Mouse (Mus musculus) hindbrain, embryonic 11.5 days (tissue): ENCODE results near the gene Ttc39b. TPM values are rescaled to one million over a fixed set of nuclear protein-coding genes. Genes with fewer than 3 reads are reported as not detected.

Experiments used
- ATAC-seq: fragments of 200-750 bp; cut with Nextera tagmentation; 2 replicates; pipeline ENCODE4 v1.8.0; 2017; ENCODE audit warnings: mild to moderate bottlenecking, moderate TSS enrichment, moderate library complexity; ENCODE audit not compliant: low FRiP score
- DNase-seq: peaks from one replicate; pipeline ENCODE4 v3.0.0-alpha.2; 2015; ENCODE audit warnings: low spot score
- H3K27ac ChIP-seq: fragments of 300-500 bp; sonication (generic); 2 replicates; pipeline ENCODE4 v1.5.1; 2014; ENCODE audit warnings: mild to moderate bottlenecking, low read depth, low read length
- H3K27me3 ChIP-seq: fragments of 300-500 bp; sonication (generic); 2 replicates; pipeline ENCODE4 v1.6.1; 2014; ENCODE audit warnings: mild to moderate bottlenecking, low read length, moderate library complexity, mixed read lengths; ENCODE audit not compliant: control insufficient read depth, insufficient read depth
- H3K36me3 ChIP-seq: fragments of 300-500 bp; sonication (generic); 2 replicates; pipeline ENCODE4 v1.6.1; 2014; ENCODE audit warnings: mild to moderate bottlenecking, low read length, moderate library complexity, mixed read lengths; ENCODE audit not compliant: control insufficient read depth, insufficient read depth
- H3K4me1 ChIP-seq: fragments of 300-500 bp; sonication (generic); replicated peaks from 2 replicates; pipeline ENCODE4 v1.6.1; 2014; ENCODE audit warnings: low read length, mixed read lengths; ENCODE audit not compliant: control insufficient read depth, insufficient read depth
- H3K4me2 ChIP-seq: fragments of 300-500 bp; sonication (generic); replicated peaks from 2 replicates; pipeline ENCODE4 v1.6.1; 2014; ENCODE audit warnings: mild to moderate bottlenecking, low read depth, low read length
- H3K4me3 ChIP-seq: fragments of 300-500 bp; sonication (generic); 2 replicates; pipeline ENCODE4 v1.5.1; 2014; ENCODE audit warnings: low read depth, low read length
- H3K9ac ChIP-seq: fragments of 300-500 bp; sonication (generic); 2 replicates; pipeline ENCODE4 v1.6.1; 2014; ENCODE audit warnings: low read depth, low read length
- H3K9me3 ChIP-seq: fragments of 300-500 bp; sonication (generic); 2 replicates; pipeline ENCODE4 v1.6.1; 2016; ENCODE audit warnings: low read length; ENCODE audit not compliant: control insufficient read depth
- WGBS: fragments of 180-500 bp; shearing (Covaris S2); extraction: QIAGEN DNeasy Blood & Tissue Kit; methylation state at CpG from one replicate; pipeline ENCODE4 v1.1.7; 2014; 5-methylcytosine and 5-hydroxymethylcytosine counted together
- polyA plus RNA-seq: library from polyadenylated mRNA; unstranded; fragments of >200 nt; fragmentation: Nextera tagmentation; extraction: Ambion mirVana; gene quantifications from 2 replicates; pipeline ENCODE4 v1.2.1, GENCODE M21; 2014

Gene Ttc39b
- polyA plus RNA-seq, 1 experiment from 2014 or later = 2.9 TPM

- Histone ChIP-seq H3K27ac (no peak overlapping the region), H3K36me3 (no peaks in the 10 kb centered on the region)
Measured at GRCm38 (mm10) chr4:83206803-83207586, 117.1 kb downstream of the Ttc39b start.

GRCm38 (mm10) chr4:83206416-83206802 is 117.6 kb downstream of the Ttc39b start:
- H3K27ac ChIP-seq = no peak overlapping the region
- no peak for DNase-seq
- no peaks in the 10 kb centered on the region for H3K9me3 ChIP-seq
- no peak overlapping the region for H3K9ac ChIP-seq
- ATAC-seq = no peak
- H3K36me3 ChIP-seq = no peaks in the 10 kb centered on the region
- peaks cover 2% of the 10 kb centered on the region; the same call in 1 of the 2 replicates for H3K4me1 ChIP-seq
- H3K4me2 ChIP-seq = no peak overlapping the region
- no peaks in the 10 kb centered on the region for H3K27me3 ChIP-seq
- H3K4me3 ChIP-seq = no peak overlapping the region
- 91% methylated on average over 2 of the region's 2 CpGs for WGBS

More at GRCm38 (mm10) chr4:83206803-83207586, 117.1 kb downstream of the Ttc39b start:
- no peaks in the 10 kb centered on the region for H3K9me3 ChIP-seq
- 60% methylated on average over 10 of the region's 10 CpGs for WGBS
- ATAC-seq (no peak; the same call in 1 of the 2 replicates), DNase-seq (no peak)
- no peak overlapping the region for H3K9ac ChIP-seq
- no peak overlapping the region for H3K4me3 ChIP-seq
- H3K4me2 ChIP-seq = no peak overlapping the region
- H3K4me1 ChIP-seq = peaks cover 2% of the 10 kb centered on the region; the same call in 1 of the 2 replicates
- no peaks in the 10 kb centered on the region for H3K27me3 ChIP-seq

GRCm38 (mm10) chr4:83199391-83199790 is 124.7 kb downstream of the Ttc39b start:
- no peak overlapping the region for H3K9ac ChIP-seq
- H3K27ac ChIP-seq = no peak overlapping the region
- ATAC-seq (no peak), DNase-seq (no peak)
- no peaks in the 10 kb centered on the region for H3K27me3 ChIP-seq
- H3K4me3 ChIP-seq = no peak overlapping the region
- no peak overlapping the region for H3K4me2 ChIP-seq
- no peaks in the 10 kb centered on the region for H3K9me3 ChIP-seq
- H3K4me1 ChIP-seq = no peaks in the 10 kb centered on the region
- 90% methylated on average over 8 of the region's 8 CpGs for WGBS
- no peaks in the 10 kb centered on the region for H3K36me3 ChIP-seq

- Histone ChIP-seq H3K27ac (no peak overlapping the region), H3K36me3 (no peaks in the 10 kb centered on the region), H3K27me3 (no peaks in the 10 kb centered on the region), H3K4me3 (no peak overlapping the region), H3K4me1 (no peaks in the 10 kb centered on the region), H3K4me2 (no peak overlapping the region), H3K9me3 (no peaks in the 10 kb centered on the region), H3K9ac (no peak overlapping the region)
- no peak for DNase-seq
- ATAC-seq = no peak
- WGBS = 87% methylated on average over 3 of the region's 3 CpGs
Measured at GRCm38 (mm10) chr4:83198123-83198522, 125.9 kb downstream of the Ttc39b start.

- Histone ChIP-seq H3K9me3 (no peaks in the 10 kb centered on the region), H3K27me3 (no peaks in the 10 kb centered on the region), H3K9ac (no peak overlapping the region), H3K4me1 (no peaks in the 10 kb centered on the region), H3K4me2 (no peak overlapping the region), H3K27ac (no peak overlapping the region), H3K36me3 (no peaks in the 10 kb centered on the region), H3K4me3 (no peak overlapping the region)
- ATAC-seq (no peak), DNase-seq (no peak)
- WGBS = 87% methylated on average over 2 of the region's 2 CpGs
Measured at GRCm38 (mm10) chr4:83189736-83190135, 134.3 kb downstream of the Ttc39b start.

GRCm38 (mm10) chr4:83187324-83187723 is 136.7 kb downstream of the Ttc39b start:
- H3K4me2 ChIP-seq = no peak overlapping the region
- no peak overlapping the region for H3K27ac ChIP-seq
- H3K4me3 ChIP-seq = no peak overlapping the region
- H3K27me3 ChIP-seq = no peaks in the 10 kb centered on the region
- no peaks in the 10 kb centered on the region for H3K9me3 ChIP-seq
- DNase-seq (no peak), ATAC-seq (no peak)
- H3K9ac ChIP-seq = no peak overlapping the region
- WGBS = 64% methylated on average over 1 of the region's 1 CpGs
- H3K36me3 ChIP-seq = no peaks in the 10 kb centered on the region
- H3K4me1 ChIP-seq = no peaks in the 10 kb centered on the region

GRCm38 (mm10) chr4:83186448-83186847 is 137.6 kb downstream of the Ttc39b start:
- ATAC-seq (no peak), DNase-seq (no peak)
- Histone ChIP-seq H3K27ac (no peak overlapping the region), H3K4me2 (no peak overlapping the region), H3K36me3 (no peaks in the 10 kb centered on the region), H3K4me1 (no peaks in the 10 kb centered on the region), H3K27me3 (no peaks in the 10 kb centered on the region), H3K4me3 (no peak overlapping the region), H3K9ac (no peak overlapping the region), H3K9me3 (no peaks in the 10 kb centered on the region)
- WGBS = 22% methylated on average over 6 of the region's 6 CpGs

- DNase-seq (peak; percentile 84), ATAC-seq (peak; percentile 82)
- H3K9me3 ChIP-seq = no peaks in the 10 kb centered on the region
- no peak overlapping the region for H3K9ac ChIP-seq
- H3K36me3 ChIP-seq = no peaks in the 10 kb centered on the region
- WGBS = 33% methylated on average over 9 of the region's 9 CpGs
- H3K4me1 ChIP-seq = no peaks in the 10 kb centered on the region
- H3K27ac ChIP-seq = no peak overlapping the region
- no peaks in the 10 kb centered on the region for H3K27me3 ChIP-seq
- no peak overlapping the region for H3K4me3 ChIP-seq
- H3K4me2 ChIP-seq = no peak overlapping the region
Measured at GRCm38 (mm10) chr4:83183288-83183930, 140.6 kb downstream of the Ttc39b start.
